Mouse (Mus musculus) gastrocnemius, postnatal 36 days (tissue): ENCODE data around the gene Sec63. TPM values are rescaled to one million over a fixed set of nuclear protein-coding genes. Genes with fewer than 3 reads are reported as not detected.

Source experiments
- DNase-seq, 2 experiments: peaks; one replicate each; pipeline ENCODE4 v3.0.0; 2022
- intact Hi-C: fragments of 180-260 bp; cut with DNase I; formaldehyde crosslinking; loops from one replicate; pipeline ENCODE4 v1.15.1; 2025
- long read RNA-seq, 2 experiments: library from polyadenylated mRNA; stranded (forward); transcript quantifications; one replicate each; pipeline ENCODE4 v2.0.0; 2021
- total RNA-seq, 2 experiments: library from RNA; stranded (reverse); gene quantifications; 2 replicates each; pipeline ENCODE4 v1.2.3; 2021

Gene Sec63
- total RNA-seq: 10 to 100 TPM; 19.0 to 19.8 TPM
- long read RNA-seq, experiment 1, full-length matches to known transcripts: 12 of 23 reads
- long read RNA-seq, experiment 1, partial matches to known transcripts: 9 of 23 reads
- long read RNA-seq, experiment 1, other reads (novel, unspliced or antisense): 2 of 23 reads
- long read RNA-seq, experiment 2, full-length matches to known transcripts: 14 of 20 reads
- long read RNA-seq, experiment 2, partial matches to known transcripts: 2 of 20 reads
- long read RNA-seq, experiment 2, other reads (novel, unspliced or antisense): 4 of 20 reads

DNA sequence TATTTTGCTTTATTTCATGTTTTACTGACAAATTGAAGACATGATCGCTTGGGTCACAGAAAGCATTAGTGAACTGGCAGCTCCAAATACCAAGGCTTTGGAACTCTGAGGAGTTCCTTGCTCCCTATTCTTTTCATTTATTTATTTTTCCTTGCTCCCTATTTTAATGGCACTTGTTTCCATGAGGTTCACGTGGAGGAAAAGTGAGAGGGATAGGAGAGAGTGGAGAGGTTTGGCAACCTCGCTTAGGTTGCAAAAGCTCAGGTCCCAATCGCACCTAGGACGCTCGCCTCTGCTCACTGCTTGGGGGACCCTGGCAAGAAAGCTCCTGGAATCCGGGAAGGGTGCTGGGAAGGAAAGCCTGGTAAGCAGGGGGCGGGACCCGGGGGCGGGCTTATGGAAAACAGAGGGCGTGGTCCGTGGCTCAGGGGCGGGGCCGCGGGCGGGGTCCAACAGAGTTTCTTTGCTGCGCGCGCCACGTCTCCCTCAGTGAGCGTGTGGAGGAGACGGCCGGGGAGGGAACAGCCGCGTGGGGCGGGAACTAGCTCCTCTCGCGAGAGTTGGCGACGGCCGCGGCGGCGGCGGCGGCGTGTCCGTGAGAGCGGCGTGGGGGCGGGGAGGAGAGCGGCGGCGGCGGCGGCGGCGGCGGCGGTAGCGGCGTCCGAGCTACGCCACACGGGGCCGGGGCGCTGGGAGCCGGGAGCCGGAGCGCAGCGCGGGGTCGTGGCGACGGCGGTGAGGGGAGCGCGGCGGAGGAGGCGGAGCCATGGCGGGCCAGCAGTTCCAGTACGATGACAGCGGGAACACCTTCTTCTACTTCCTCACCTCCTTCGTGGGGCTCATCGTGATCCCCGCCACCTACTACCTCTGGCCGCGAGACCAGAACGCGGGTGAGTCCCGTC lies at the start of gene Sec63:
Gene Sec63, plus strand, starts transcription at position 498 of the 902 bp plus-strand sequence.
- intact Hi-C loops: no loop called here
- peak; percentile 96 to 97 for DNase-seq

DNA sequence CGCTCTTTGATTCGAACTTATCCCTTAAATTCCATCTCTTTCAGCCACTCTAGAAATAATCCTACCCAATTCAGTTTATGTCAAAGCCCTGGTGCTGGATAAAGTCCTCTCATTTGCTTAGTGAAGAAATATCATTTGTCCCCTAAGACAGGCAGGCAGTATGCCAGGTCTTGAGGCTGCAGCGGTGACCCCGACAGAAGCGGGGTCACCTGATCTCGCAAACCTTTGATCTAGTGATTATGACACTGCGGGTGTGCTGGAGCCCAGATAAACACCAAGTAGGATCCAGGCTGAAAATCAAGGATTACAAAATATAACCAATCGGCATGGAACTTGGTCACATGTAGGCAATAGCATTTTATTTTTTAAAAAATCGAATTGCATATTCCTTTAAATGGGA lies 46.6 kb upstream of the Sec63 start:
- no peak for DNase-seq
- intact Hi-C loops: no loop called here

DNA sequence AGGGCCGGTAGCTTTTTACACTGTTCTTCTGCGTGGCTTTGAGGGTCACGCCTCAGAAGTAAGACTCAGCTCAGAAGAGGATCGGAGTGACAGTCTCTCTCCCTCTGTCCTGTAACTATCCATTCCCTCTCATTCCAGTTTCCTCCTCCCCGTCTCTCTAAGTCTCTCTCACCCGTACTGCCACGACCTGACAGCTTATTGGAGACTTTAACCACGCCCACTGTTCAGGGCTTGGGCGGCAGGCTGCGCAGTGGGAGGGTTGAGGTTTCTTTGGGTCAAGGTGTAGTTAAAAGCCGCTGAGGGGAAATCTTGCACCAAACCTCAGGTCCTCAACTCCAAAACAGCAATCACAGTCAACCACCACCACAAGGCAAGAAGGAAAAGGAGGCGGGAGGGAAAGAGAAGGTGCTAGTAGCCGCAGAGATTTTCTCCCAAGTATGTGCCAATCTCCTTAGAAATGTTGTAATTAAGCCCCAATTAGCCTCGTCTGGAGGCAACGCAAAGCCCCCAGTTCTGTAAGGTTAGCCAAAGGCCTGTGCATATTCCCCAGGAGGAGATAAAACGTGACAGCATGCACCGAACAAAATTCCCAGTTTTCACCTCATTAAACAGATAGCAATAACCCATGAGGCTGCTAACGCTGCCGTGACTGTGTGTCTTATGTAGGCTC lies 45.8 kb upstream of the Sec63 start:
- no peak for DNase-seq
- intact Hi-C loops: no loop called here

DNA sequence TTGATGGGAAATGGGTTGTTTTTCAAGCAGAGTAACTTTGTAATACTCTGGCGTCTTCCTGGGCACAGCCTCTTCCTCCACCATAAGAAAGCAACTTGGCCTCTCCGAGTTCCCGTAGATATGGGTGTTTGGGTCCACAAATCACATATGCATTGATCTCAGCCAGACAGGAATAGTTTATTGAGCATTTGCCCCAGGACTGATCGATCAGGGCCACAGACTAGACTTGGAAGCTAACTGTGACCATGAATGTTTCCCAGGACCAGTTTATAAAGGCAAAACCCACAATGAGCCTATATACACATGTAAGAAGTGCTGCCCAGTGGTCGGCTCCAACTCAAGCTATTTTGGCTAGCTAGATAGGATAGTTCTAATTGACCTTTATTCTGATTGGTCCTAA lies 39.2 kb upstream of the Sec63 start:
- DNase-seq: no peak
- intact Hi-C loops: loop anchor here (10.0 kb wide), 1 partner anchor 387 kb away; no protein-coding TSS in a partner anchor

DNA sequence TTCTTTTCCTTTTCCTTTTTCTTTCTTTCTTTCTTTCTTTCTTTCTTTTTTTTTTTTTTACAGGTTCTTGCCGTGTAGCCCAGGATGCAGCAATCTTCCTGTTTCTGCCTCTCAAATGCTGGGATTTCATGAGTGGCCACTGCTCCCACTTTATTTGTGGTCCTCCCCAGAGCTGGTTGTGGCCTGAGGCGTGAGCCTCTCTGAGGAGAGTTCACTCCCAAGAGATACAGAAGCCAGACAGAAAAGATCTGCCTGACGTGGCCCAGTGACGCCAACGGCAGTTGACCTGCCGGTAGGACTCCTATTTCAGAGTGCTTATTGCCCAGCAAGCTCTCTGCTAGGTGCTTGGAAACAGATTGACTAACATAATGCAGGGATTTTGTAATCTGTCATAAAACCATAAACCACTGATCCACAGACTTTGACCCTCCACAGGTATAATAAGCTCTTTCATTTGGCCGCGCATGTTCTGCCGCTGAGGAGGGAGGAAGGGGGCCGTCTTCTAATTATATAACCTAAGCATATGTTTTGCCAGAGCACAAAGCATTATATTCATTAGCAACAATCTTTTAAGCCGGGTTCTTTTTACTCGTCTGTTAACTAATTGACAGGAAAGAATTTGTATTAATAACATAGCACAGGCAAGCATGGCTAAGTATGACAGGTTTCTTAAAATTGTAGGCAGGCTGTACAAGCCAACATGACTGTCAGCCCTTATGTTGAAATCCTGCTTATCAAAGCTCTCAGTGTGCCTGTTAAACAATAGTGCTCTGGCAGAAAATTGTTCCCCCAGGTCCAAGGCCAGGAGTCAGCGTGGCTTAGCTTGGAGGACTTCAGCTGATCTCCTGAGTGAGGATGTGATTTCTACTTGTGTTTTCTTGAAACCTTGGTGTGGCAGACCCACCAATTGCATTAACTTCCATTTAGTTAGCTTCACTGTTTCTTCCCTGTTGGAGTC lies 37.7 kb upstream of the Sec63 start:
- intact Hi-C loops: loop anchor here (10.0 kb wide), 1 partner anchor 389 kb away; no protein-coding TSS in a partner anchor
- DNase-seq: no peak

DNA sequence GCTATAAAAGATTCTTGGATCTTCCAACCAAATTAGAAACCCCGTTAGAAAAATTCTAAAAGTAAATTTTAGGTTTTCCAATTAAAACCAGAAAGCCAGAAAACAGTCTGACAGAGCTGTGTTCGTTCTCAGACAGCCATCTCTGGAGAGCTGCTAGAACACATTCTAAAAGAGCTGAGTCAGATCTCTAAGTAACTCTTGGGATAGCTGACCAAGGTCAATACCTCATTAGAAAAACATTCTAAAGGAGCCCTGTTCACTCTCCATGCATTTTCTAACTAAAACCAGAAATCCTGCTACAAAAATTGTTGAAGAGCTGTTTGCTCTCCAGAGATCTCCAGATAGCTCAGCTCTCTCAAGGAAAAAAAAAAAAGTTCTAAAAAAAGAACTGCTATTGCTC lies 31.7 kb upstream of the Sec63 start:
- intact Hi-C loops: loop anchor here (5.0 to 10.0 kb wide), 3 partner anchors 32 to 422 kb away; no protein-coding TSS in a partner anchor
- no peak for DNase-seq

DNA sequence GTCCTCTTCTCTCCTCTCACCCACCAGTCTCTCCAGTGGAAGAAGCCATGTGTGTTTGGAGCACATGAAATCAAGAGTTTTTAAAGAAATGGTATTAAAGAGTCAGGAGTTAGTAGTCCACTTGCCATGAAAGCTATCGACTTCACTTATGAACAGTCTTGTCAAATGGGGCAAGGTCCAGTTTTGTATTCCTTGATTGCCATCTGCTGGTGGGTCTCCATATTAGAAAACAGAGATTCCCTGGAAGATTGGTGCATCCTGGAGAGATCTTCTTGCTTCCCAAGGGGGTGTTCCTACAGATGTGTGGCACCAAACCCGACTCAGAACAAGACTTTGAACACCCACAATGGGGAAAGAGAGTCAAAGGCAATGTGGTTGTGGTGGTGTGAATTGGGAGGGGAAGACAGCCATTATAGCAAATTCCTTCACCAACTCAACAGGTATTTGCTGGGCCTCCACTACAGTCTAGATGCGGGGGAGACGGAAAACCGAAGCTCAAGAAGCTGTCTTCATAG lies 26.7 kb upstream of the Sec63 start:
- DNase-seq: no peak

DNA sequence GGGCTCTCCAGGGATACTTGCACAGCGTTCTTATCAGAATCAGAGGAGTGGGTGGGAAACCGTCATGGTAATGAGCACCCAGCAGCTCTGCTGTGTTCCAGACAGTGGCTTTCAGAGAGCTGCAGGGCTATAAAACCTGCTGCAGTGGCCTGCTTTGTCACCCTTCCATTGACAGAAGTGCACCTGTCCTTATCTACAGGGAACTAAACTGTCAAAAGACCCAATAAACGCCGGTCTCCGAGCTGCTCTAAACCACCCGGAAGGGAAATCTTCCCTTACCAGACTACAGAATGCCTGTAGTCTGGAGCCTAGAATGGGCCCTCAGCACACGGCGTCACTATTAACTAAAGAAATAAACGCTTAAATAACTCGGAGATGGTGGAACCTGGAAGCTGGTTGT lies 9.5 kb upstream of the Sec63 start:
- no peak for DNase-seq
- intact Hi-C loops: no loop called here

More for the DNA sequence above, 26.7 kb upstream of the Sec63 start:
- intact Hi-C loops: loop anchor here (5.0 kb wide), 2 partner anchors 37 to 427 kb away; no protein-coding TSS in a partner anchor

DNA sequence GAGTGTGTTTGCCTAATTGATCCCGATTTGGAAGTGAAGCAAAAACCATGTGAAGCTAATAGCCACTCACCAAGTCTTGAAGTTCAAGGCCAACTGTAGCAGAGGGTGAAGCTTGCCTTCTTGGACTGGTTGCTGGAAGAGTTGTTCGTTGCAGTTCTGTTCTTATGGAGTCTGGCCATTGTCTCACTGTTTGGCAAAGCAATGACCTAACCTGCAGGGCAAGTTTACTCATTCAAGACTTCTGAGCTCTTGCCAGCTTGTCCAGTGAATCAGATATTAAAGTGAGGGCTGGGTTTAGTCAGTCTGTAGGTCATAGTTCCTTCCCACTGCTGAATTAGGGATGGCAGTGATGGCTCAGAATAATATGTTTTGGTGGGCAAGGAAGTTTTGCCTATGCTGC lies 7.0 kb upstream of the Sec63 start:
- intact Hi-C loops: no loop called here
- no peak for DNase-seq

DNA sequence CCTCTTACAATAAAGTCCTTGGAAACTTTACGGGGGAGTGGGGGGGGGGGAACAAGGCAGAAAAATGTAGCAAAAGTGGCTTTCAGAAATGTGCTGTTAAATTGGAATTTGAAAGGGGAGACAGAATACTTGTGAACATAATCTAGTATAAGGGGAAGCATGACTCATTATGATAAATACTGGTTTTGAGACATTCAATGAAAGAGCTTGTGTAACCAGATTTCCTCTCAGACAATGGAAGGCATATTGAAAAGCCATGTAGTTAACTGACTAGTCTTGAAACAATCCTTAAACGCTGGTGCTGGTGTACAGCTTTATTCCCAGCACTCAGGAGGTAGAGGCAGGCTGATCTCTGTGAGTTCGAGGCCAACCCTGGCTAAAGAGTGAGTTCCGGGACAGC lies 1.6 kb upstream of the Sec63 start:
- no peak for DNase-seq
- intact Hi-C loops: no loop called here

DNA sequence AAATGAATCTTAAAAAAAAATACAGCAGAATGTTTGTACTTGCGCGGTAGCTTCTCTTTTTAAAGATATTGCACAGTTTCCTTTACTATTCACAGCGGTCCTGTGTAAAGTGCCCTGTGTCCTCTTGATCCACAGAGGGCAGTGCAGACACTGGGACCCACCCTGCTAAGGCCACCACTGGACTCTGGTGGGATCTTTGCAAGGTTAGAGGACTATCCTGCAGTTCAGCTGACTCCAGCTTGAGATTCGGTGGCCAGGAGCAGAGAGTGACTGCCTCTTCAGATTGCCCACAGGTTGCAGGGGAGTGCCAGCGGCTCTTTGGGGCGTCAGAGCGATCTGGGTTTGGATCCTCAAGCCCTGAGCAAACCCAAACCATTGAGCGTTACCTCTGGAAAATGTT lies 967 bp upstream of the Sec63 start:
- no peak for DNase-seq
- intact Hi-C loops: no loop called here

DNA sequence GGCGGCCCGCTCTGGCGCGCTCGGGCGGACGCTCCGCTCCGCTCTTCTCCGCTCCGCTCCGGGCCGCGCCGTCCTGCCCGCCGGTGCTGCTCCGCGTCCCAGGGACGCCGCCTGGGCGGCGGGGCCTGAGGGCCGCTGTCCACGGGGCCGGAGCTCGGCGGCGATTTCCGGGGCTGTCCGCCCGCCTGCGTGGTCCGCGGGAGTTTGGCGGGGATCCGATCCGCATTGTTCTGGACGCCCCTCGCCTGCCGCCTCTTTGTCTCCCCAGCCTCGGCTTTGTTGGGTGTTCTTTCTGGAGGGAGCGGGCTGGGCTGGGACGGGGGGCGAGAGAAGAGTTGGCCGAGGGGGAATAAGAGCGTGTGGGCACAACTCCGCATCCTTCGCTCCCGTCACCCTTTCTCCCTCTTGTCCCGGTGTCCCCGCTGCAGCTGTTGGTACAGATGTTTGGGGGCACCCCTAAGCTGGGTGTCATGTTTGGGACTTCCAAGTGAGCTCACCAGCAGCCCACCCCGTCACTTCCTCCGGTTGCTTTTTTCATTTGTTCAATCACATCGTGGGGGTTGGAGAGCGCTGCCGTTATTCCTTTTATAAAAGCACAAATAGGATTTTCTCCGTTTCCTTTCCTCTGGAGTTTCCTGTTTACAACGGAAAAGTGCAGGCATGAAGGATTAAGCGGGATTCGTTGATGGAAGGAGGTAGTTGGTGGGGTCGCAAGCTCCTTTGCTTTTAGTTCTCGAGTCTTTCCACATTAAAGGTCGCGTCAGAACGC lies 789 bp downstream of the Sec63 start:
- intact Hi-C loops: no loop called here
- peak in 1 of 2 experiments; percentile 7 for DNase-seq

DNA sequence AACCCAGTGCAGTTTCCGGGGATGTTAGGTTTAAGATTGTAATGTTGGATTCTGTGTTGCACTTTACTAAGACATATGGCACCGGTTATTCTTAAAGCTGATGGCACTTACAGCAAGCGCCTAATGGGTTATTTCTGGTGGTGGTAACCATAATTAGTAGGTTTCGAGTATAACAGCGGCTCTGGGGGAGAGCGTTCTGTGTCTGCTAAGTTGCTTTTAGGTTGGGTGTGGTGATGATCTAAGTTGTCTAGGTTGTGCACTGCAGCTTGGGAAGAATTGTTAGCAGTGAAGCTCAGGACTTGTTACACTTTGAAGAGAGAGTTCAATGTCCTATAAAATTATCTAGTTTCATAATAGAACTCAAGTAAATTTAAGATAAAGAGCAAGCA lies 1.4 kb downstream of the Sec63 start:
- DNase-seq: no peak
- intact Hi-C loops: no loop called here

DNA sequence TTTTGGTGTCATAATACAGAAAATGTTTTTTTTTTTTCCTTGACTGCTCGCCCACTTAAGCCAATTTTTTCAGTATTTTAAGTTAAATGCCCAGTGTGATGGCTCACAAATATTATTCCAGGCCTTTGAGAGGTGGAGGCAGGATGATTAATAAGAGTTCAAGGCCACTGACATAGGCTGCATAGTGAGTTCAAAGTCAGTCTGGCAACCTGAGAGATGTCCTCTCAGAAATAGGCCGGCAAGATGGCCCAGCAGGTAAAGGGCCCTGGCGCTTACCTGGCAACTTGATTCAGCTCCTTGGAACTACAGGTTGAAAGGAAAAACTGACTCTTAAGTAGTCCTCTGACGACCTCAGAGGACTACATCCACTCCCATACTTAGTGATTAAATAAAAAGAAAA lies 1.9 kb downstream of the Sec63 start:
- no peak for DNase-seq
- intact Hi-C loops: no loop called here

DNA sequence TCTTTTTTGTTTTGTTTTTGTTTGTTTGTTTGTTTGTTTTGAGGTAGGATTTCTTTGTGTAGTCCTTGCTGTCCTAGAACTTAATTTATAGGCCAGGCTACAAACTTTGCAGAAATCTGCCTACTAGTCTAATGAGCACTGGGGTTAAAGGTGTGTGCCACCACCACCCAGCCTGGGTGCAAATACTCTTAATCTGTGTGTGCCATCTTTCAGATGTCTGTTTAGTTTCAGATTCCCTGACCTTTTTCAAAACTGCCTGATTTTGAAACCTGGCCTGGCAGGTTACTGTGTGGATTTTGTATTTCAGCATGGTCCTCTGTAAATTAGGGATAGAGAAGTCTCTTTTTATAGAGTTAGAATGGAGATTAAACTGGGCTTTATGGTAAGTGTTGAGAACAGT lies 4.0 kb downstream of the Sec63 start:
- intact Hi-C loops: no loop called here
- DNase-seq: no peak

DNA sequence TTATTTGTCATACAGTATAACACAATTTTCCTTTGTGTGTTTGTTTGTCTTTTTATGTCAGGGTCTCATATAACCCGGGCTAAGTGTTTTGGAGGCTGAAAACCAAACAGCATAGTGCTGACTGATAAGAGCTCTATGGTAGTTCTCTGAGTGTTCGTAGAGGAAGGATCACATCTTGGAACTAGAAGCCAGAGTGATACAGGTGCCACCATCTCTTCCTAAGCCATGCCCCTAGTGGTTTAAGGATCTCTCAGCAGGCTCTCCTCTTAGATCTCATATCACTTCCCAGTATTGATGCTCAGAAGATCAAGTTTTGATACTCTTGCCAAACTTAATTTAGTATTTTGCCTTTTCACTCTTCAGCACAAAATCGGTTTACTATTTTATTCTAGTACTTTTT lies 14.2 kb downstream of the Sec63 start:
- no peak for DNase-seq
- intact Hi-C loops: no loop called here

DNA sequence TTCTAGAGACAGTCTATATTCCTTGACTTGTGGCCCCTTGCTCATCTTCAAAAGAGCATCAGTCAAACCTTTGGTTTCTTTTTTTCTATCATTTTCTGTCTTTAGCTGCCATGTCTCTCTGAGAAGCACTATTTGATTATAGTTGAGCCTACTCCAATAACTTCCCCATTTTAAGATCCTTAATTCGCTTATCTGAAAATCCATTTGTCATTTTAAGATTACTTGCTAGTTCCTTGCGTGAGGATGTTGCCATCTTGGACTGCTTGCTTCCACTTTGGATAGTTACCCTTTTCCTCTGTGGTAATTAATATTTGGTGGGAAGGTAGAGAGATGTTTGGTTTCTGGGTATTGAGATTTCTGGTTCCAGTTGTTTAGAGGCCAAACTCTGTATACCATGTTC lies 19.5 kb downstream of the Sec63 start:
- intact Hi-C loops: no loop called here

DNA sequence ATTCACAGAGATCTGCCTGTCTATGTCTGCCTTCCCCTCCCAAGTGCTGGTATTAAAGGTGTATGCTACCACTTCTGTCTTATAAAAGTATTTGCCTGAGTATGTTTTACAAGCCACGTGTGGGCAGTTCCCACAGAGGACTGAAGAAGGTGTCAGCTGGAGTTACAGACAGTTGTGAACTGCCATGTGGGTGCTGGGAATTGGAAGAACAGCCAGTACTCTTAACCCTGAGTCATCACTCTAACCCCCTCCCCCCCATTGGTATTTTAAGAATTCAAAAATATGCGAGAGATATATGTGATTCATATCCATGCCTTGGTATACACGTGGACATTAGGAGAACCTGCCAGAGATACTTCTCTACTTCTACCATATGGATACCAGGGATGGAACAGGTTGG lies 20.4 kb downstream of the Sec63 start:
- intact Hi-C loops: no loop called here
- DNase-seq: no peak

More for the DNA sequence above, 19.5 kb downstream of the Sec63 start:
- DNase-seq: no peak

DNA sequence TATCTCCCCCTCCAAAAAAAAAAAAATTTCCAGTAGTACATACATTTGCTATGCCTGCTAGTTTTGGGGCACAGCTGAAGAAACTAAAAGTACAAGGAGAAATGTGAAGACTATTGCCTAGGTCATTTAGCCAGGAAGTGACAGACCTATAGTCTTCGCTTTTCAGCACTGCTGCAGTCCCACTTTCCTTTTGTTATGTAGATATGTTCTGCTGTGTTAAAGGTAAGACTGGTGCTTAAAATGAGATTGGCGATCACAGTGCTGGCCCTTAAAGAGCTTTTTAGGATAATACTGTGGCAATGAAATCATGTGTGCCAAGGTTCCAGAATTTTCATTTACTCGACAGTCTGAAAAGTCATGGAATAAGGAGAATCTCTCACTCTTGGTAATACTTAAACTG lies 39.6 kb downstream of the Sec63 start:
- DNase-seq: no peak
- intact Hi-C loops: no loop called here
